Mouse (Mus musculus) limb, embryonic 14.5 days (tissue): Measurements from ENCODE around the gene Impg2. TPM values are rescaled to one million over a fixed set of nuclear protein-coding genes. Genes with fewer than 3 reads are reported as not detected.

ENCODE experiments used
- ATAC-seq: fragments of 200-750 bp; cut with Nextera tagmentation; 2 replicates; pipeline ENCODE4 v1.8.0; 2017; ENCODE audit warnings: low read depth, moderate number of reproducible peaks, moderate TSS enrichment; ENCODE audit not compliant: low FRiP score
- DNase-seq: peaks from one replicate; pipeline ENCODE4 v3.0.0-alpha.2; 2015; ENCODE audit warnings: low spot score
- H3K27ac ChIP-seq: fragments of 300-500 bp; sonication (generic); replicated peaks from 2 replicates; pipeline ENCODE4 v1.5.1; 2014; ENCODE audit warnings: low read depth, mild to moderate bottlenecking, low read length, moderate library complexity, mixed read lengths
- H3K27me3 ChIP-seq: fragments of 300-500 bp; sonication (generic); 2 replicates; pipeline ENCODE4 v1.6.1; 2014; ENCODE audit warnings: low read length, mixed read lengths; ENCODE audit not compliant: control insufficient read depth, insufficient read depth
- H3K36me3 ChIP-seq: fragments of 300-500 bp; sonication (generic); 2 replicates; pipeline ENCODE4 v1.6.1; 2014; ENCODE audit warnings: mild to moderate bottlenecking, low read length, moderate library complexity, mixed read lengths; ENCODE audit not compliant: control insufficient read depth, insufficient read depth
- H3K4me1 ChIP-seq: fragments of 300-500 bp; sonication (generic); 2 replicates; pipeline ENCODE4 v1.6.1; 2014; ENCODE audit warnings: antibody characterized with exemption, low read length, mixed read lengths; ENCODE audit not compliant: control insufficient read depth, insufficient read depth
- H3K4me2 ChIP-seq: fragments of 300-500 bp; sonication (generic); replicated peaks from 2 replicates; pipeline ENCODE4 v1.6.1; 2014; ENCODE audit warnings: low read depth, mild to moderate bottlenecking, low read length, moderate library complexity; ENCODE audit not compliant: severe bottlenecking
- H3K4me3 ChIP-seq: fragments of 300-500 bp; sonication (generic); replicated peaks from 2 replicates; pipeline ENCODE4 v1.5.1; 2014; ENCODE audit warnings: low read length
- H3K9ac ChIP-seq: fragments of 300-500 bp; sonication (generic); 2 replicates; pipeline ENCODE4 v1.6.1; 2014; ENCODE audit warnings: mild to moderate bottlenecking, low read depth, low read length, moderate library complexity; ENCODE audit not compliant: severe bottlenecking
- H3K9me3 ChIP-seq: fragments of 300-500 bp; sonication (generic); 2 replicates; pipeline ENCODE4 v1.6.1; 2016; ENCODE audit warnings: low read length; ENCODE audit not compliant: control insufficient read depth
- POLR2A ChIP-seq: fragments of 200-500 bp; IDR thresholded peaks from 2 replicates; pipeline ENCODE4 v1.8.0; 2012; ENCODE audit warnings: inconsistent platforms, mild to moderate bottlenecking, moderate library complexity, borderline replicate concordance; ENCODE audit not compliant: insufficient read depth, insufficient read length; ENCODE audit errors: extremely low read depth
- WGBS: fragments of 180-500 bp; shearing (Covaris S2); extraction: QIAGEN DNeasy Blood & Tissue Kit; methylation state at CpG from one replicate; pipeline ENCODE4 v1.1.7; 2014; 5-methylcytosine and 5-hydroxymethylcytosine counted together
- polyA plus RNA-seq, 2 experiments: library from polyadenylated mRNA; depleted of rRNA in 1 of 2; stranded (reverse) in 1 of 2; unstranded in 1 of 2; fragments of >200 nt; fragmentation: Nextera tagmentation in 1 of 2; extraction: Ambion mirVana in 1 of 2; gene quantifications; 2 replicates each; pipeline versions ENCODE4 v1.2.1 to v1.2.3; 2012 to 2014

The Impg2 gene
- polyA plus RNA-seq, 2 experiments: 0.14 to 0.79 TPM

GRCm38 (mm10) chr16:56188198-56188597 lies 15.9 kb upstream of the Impg2 start:
- no peak for TF ChIP-seq POLR2A
- no peak for DNase-seq
- no peak for ATAC-seq
- Histone ChIP-seq H3K27me3 (no peaks in the 10 kb centered on the region), H3K4me2 (no peak overlapping the region), H3K4me1 (no peaks in the 10 kb centered on the region), H3K9ac (no peak overlapping the region), H3K4me3 (no peak overlapping the region), H3K36me3 (peaks cover 49% of the 10 kb centered on the region), H3K27ac (no peak overlapping the region), H3K9me3 (0 out of 2 replicates have a peak, but pooled peaks cover 3% of the 10 kb centered on the region)
- 85% methylated on average over 9 of the region's 9 CpGs for WGBS

DNA sequence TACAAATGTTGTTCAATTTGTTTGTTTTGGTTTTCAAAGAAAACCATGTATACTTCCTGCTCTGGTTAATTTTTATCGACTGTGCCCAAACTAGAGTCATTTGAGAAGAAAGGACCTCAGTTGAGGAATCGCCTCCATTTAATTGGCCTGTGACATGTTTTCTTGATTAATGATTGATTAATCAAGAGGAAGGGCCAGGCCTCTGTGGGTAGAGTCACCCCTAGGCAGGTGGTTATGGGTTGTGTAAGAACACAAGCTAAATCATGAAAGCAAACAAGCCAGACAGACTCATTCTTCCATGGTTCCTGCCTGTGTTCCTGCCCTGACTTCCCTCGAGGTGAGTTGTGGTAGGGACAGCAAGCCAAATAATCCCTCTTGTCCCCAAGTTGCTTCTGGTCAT lies 8.6 kb downstream of the Impg2 start:
- no peaks in the 10 kb centered on the region for H3K36me3 ChIP-seq
- no peak for TF ChIP-seq POLR2A
- no peak overlapping the region for H3K4me2 ChIP-seq
- 47% methylated on average over 3 of the region's 3 CpGs for WGBS
- DNase-seq (no peak), ATAC-seq (no peak)
- H3K4me3 ChIP-seq: no peak overlapping the region
- no peaks in the 10 kb centered on the region for H3K27me3 ChIP-seq
- no peaks in the 10 kb centered on the region for H3K4me1 ChIP-seq
- no peak overlapping the region for H3K9ac ChIP-seq
- H3K27ac ChIP-seq: no peak overlapping the region
- no peaks in the 10 kb centered on the region for H3K9me3 ChIP-seq

DNA sequence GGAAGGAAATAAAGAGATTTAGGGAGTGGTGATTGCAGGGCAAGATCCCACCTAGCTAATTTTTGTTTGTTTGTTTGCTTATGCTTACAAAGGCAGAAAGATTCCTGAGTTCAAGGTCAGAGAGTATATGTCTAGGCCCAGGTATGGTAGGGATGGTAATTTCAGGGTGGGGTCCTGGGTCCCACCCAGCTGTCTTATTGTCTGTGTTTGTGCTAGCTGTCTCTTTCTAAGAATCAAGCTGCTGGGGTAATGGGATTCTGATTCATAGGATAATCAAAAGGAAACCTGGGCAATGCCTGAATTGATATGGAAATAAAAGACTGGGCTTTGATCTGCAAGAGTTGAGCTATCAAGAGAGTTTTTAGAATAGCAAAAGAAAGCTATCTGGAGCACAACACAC lies 23.6 kb downstream of the Impg2 start:
- 0 out of 2 replicates have a peak, but pooled peaks cover 4% of the 10 kb centered on the region for H3K36me3 ChIP-seq
- H3K4me1 ChIP-seq: no peaks in the 10 kb centered on the region
- TF ChIP-seq POLR2A: no peak
- H3K9ac ChIP-seq: no peak overlapping the region
- no peak for ATAC-seq
- H3K4me2 ChIP-seq: no peak overlapping the region
- H3K27ac ChIP-seq: no peak overlapping the region
- DNase-seq: no peak
- no peak overlapping the region for H3K4me3 ChIP-seq
- H3K27me3 ChIP-seq: no peaks in the 10 kb centered on the region
- H3K9me3 ChIP-seq: no peaks in the 10 kb centered on the region

- ATAC-seq: no peak
- Histone ChIP-seq H3K27ac (no peak overlapping the region), H3K4me3 (no peak overlapping the region), H3K9me3 (no peaks in the 10 kb centered on the region), H3K4me2 (no peak overlapping the region), H3K36me3 (0 out of 2 replicates have a peak, but pooled peaks cover 4% of the 10 kb centered on the region), H3K9ac (no peak overlapping the region), H3K27me3 (no peaks in the 10 kb centered on the region), H3K4me1 (no peaks in the 10 kb centered on the region)
- WGBS: 59% methylated on average over 2 of the region's 2 CpGs
- TF ChIP-seq POLR2A: no peak
- no peak for DNase-seq
Observed at GRCm38 (mm10) chr16:56229455-56229854, 25.3 kb downstream of the Impg2 start.

DNA sequence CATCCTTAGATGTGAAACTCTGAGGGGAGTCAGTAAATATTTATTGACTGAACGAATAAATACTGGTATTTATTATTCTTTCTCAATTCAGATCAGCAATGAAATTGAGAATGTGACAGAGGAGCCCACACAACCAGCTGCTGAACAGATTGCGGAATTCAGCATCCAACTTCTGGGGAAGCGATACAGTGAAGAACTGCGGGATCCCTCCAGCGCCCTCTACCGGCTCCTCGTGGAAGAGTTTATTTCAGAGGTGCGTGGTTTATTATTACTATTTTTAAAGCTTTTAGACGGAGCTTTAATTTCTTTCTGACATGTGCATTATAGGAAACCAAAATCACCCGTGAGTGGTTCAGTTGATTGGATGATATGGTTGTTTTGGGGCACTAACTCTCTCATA lies 27.2 kb downstream of the Impg2 start:
- H3K9ac ChIP-seq: no peak overlapping the region
- ATAC-seq (no peak), DNase-seq (peak; percentile 18)
- H3K9me3 ChIP-seq: no peaks in the 10 kb centered on the region
- 0 out of 2 replicates have a peak, but pooled peaks cover 4% of the 10 kb centered on the region for H3K36me3 ChIP-seq
- no peak overlapping the region for H3K4me2 ChIP-seq
- 52% methylated on average over 10 of the region's 10 CpGs for WGBS
- TF ChIP-seq POLR2A: no peak
- no peak overlapping the region for H3K4me3 ChIP-seq
- H3K27ac ChIP-seq: no peak overlapping the region
- no peaks in the 10 kb centered on the region for H3K4me1 ChIP-seq
- H3K27me3 ChIP-seq: no peaks in the 10 kb centered on the region

DNA sequence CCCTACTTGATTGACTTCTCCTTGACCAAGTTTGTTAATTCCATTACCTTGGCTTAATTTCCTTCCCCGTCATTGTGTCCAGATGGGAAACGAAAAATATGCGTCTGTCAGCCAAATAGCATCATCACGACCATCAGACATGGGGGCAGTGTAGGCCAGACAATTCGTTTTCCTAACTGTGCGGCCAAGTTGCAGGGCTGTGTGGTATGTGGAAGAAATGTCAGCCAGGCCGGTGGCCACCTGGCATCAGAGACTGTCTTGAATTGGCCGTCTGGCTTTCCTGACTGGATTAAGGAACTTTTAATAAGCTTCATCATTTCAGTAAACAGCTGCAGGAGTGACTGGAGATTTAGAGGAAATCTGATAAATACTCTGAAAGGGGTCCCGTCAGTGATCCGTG lies 28.6 kb downstream of the Impg2 start:
- peak; percentile 6 for DNase-seq
- WGBS: 68% methylated on average over 10 of the region's 10 CpGs
- Histone ChIP-seq H3K27ac (no peak overlapping the region), H3K4me2 (no peak overlapping the region), H3K9ac (no peak overlapping the region), H3K4me3 (no peak overlapping the region), H3K9me3 (no peaks in the 10 kb centered on the region), H3K36me3 (0 out of 2 replicates have a peak, but pooled peaks cover 4% of the 10 kb centered on the region), H3K27me3 (no peaks in the 10 kb centered on the region), H3K4me1 (no peaks in the 10 kb centered on the region)
- no peak for TF ChIP-seq POLR2A
- no peak for ATAC-seq
